Mouse (Mus musculus) layer of hippocampus, adult 18-20 months (tissue): ENCODE data around the gene Gm28308. TPM values are rescaled to one million over a fixed set of nuclear protein-coding genes. Genes with fewer than 3 reads are reported as not detected.

Experiments
- DNase-seq, 2 experiments: peaks; one replicate each; pipeline ENCODE4 v3.0.0; 2022; ENCODE audit warnings: low spot score in 2 of 2
- total RNA-seq, 2 experiments: library from RNA; stranded (reverse); gene quantifications; 2 replicates each; pipeline ENCODE4 v1.2.3; 2021

Gm28308 gene
- total RNA-seq, 2 experiments from 2014 or later: not detected

- no peak for DNase-seq
Measured at GRCm38 (mm10) chr6:52246916-52247315, 33.8 kb upstream of the Gm28308 start.

- no peak for DNase-seq
Measured at GRCm38 (mm10) chr6:52246403-52246803, 33.3 kb upstream of the Gm28308 start.

- DNase-seq: no peak
Measured at GRCm38 (mm10) chr6:52245757-52246142, 32.6 kb upstream of the Gm28308 start, which contains the start of gene Hoxa11. Gene Hoxa11 (minus strand): TSS chr6:52245810.

- DNase-seq: no peak
Measured at GRCm38 (mm10) chr6:52245040-52245756, 32.1 kb upstream of the Gm28308 start.

- no peak for DNase-seq
Measured at GRCm38 (mm10) chr6:52244471-52245039, 31.4 kb upstream of the Gm28308 start.

GRCm38 (mm10) chr6:52243681-52244121 is 30.6 kb upstream of the Gm28308 start:
- DNase-seq: no peak

GRCm38 (mm10) chr6:52242801-52243332 is 29.7 kb upstream of the Gm28308 start:
- DNase-seq: no peak

GRCm38 (mm10) chr6:52241001-52241621 is 28.0 kb upstream of the Gm28308 start:
- no peak for DNase-seq

GRCm38 (mm10) chr6:52240389-52241000 is 27.4 kb upstream of the Gm28308 start, which contains the start of gene Hoxa10:
Gene Hoxa10 (minus strand): TSS chr6:52240854.
- DNase-seq: peak in 1 of 2 experiments; percentile 50

GRCm38 (mm10) chr6:52239625-52240388 is 26.7 kb upstream of the Gm28308 start:
- no peak for DNase-seq

GRCm38 (mm10) chr6:52238976-52239375 is 25.8 kb upstream of the Gm28308 start:
- no peak for DNase-seq

- no peak for DNase-seq
Measured at GRCm38 (mm10) chr6:52238155-52238545, 25.0 kb upstream of the Gm28308 start.

GRCm38 (mm10) chr6:52237346-52238154 is 24.4 kb upstream of the Gm28308 start:
- no peak for DNase-seq

GRCm38 (mm10) chr6:52236806-52237205 is 23.7 kb upstream of the Gm28308 start:
- DNase-seq: no peak

GRCm38 (mm10) chr6:52235866-52236265 is 22.7 kb upstream of the Gm28308 start:
- DNase-seq: no peak

- DNase-seq: no peak
Measured at GRCm38 (mm10) chr6:52235267-52235666, 22.1 kb upstream of the Gm28308 start.

- DNase-seq: no peak
Measured at GRCm38 (mm10) chr6:52234428-52235140, 21.4 kb upstream of the Gm28308 start.

- no peak for DNase-seq
Measured at GRCm38 (mm10) chr6:52233546-52234427, 20.6 kb upstream of the Gm28308 start.
